Mouse (Mus musculus): Measurements from ENCODE around the gene Rmi1.
"Not testable (repeated sequence)": the region's sequence is repeated elsewhere in the genome, so short reads cannot be mapped to it uniquely, and the experiment has no call there.

Gene Rmi1

GRCm38 (mm10) chr13:58402003-58402743, at the start of gene Rmi1:
Rmi1 (plus strand) TSS chr13:58402248.
- peak; percentile 97 for DNase-seq (ENCODE audit: low read depth, low spot score)

- DNase-seq (ENCODE audit: low read depth, low spot score): no peak
Observed at GRCm38 (mm10) chr13:58352996-58353395, 49.1 kb upstream of the Rmi1 start.

GRCm38 (mm10) chr13:58358629-58359303, 43.3 kb upstream of the Rmi1 start, which contains the start of gene Kif27:
Kif27 (minus strand) TSS chr13:58359122.
- peak; percentile 75 for DNase-seq (ENCODE audit: low read depth, low spot score)

GRCm38 (mm10) chr13:58359304-58359653, 42.8 kb upstream of the Rmi1 start:
- peak; percentile 6 for DNase-seq (ENCODE audit: low read depth, low spot score)

- DNase-seq (ENCODE audit: low read depth, low spot score): no peak
Observed at GRCm38 (mm10) chr13:58364353-58365175, 37.5 kb upstream of the Rmi1 start.

- not testable (repeated sequence) for DNase-seq (ENCODE audit: low read depth, low spot score)
Observed at GRCm38 (mm10) chr13:58365179-58365578, 36.9 kb upstream of the Rmi1 start.

- no peak for DNase-seq (ENCODE audit: low read depth, low spot score)
Observed at GRCm38 (mm10) chr13:58366373-58366772, 35.7 kb upstream of the Rmi1 start.

- no peak for DNase-seq (ENCODE audit: low read depth, low spot score)
Observed at GRCm38 (mm10) chr13:58367641-58368040, 34.4 kb upstream of the Rmi1 start.

GRCm38 (mm10) chr13:58368835-58369234, 33.2 kb upstream of the Rmi1 start:
- no peak for DNase-seq (ENCODE audit: low read depth, low spot score)

- no peak for DNase-seq (ENCODE audit: low read depth, low spot score)
Observed at GRCm38 (mm10) chr13:58372278-58373152, 29.5 kb upstream of the Rmi1 start.

GRCm38 (mm10) chr13:58373153-58373470, 28.9 kb upstream of the Rmi1 start:
- DNase-seq (ENCODE audit: low read depth, low spot score): no peak

- no peak for DNase-seq (ENCODE audit: low read depth, low spot score)
Observed at GRCm38 (mm10) chr13:58384371-58384770, 17.7 kb upstream of the Rmi1 start.

GRCm38 (mm10) chr13:58384779-58385546, 17.1 kb upstream of the Rmi1 start, which contains the start of gene 2210016F16Rik:
2210016F16Rik (minus strand) TSS chr13:58385225.
- DNase-seq (ENCODE audit: low read depth, low spot score): peak; percentile 26

GRCm38 (mm10) chr13:58385547-58385920, 16.5 kb upstream of the Rmi1 start:
- no peak for DNase-seq (ENCODE audit: low read depth, low spot score)

- peak; percentile 18 for DNase-seq (ENCODE audit: low read depth, low spot score)
Observed at GRCm38 (mm10) chr13:58387948-58388347, 14.1 kb upstream of the Rmi1 start.

- no peak for DNase-seq (ENCODE audit: low read depth, low spot score)
Observed at GRCm38 (mm10) chr13:58388379-58388778, 13.7 kb upstream of the Rmi1 start.

GRCm38 (mm10) chr13:58389324-58389951, 12.6 kb upstream of the Rmi1 start:
- DNase-seq (ENCODE audit: low read depth, low spot score): no peak

- not testable (repeated sequence) for DNase-seq (ENCODE audit: low read depth, low spot score)
Observed at GRCm38 (mm10) chr13:58394392-58394791, 7.7 kb upstream of the Rmi1 start.

GRCm38 (mm10) chr13:58397651-58398050, 4.4 kb upstream of the Rmi1 start:
- DNase-seq (ENCODE audit: low read depth, low spot score): no peak

GRCm38 (mm10) chr13:58400576-58400975, 1.5 kb upstream of the Rmi1 start:
- DNase-seq (ENCODE audit: low read depth, low spot score): no peak

All from retina, adult 2 months (tissue).